Mouse (Mus musculus) cerebellum, adult 2 months (tissue): ENCODE measurements around the gene 1700001C02Rik. TPM values are rescaled to one million over a fixed set of nuclear protein-coding genes. Genes with fewer than 3 reads are reported as not detected.

ENCODE experiments used
- DNase-seq, 2 experiments: peaks; one replicate each; pipeline ENCODE4 v3.0.0; 2021
- H3K27ac ChIP-seq: fragments of 200-500 bp; 2 replicates; pipeline ENCODE4 v1.5.1; 2012; ENCODE audit warnings: low read length, control low read depth, inconsistent platforms; ENCODE audit not compliant: insufficient read depth
- H3K27me3 ChIP-seq: fragments of 200-500 bp; 2 replicates; pipeline ENCODE4 v1.6.1; 2012; ENCODE audit warnings: inconsistent platforms, mild to moderate bottlenecking, low read length, moderate library complexity; ENCODE audit not compliant: control insufficient read depth, insufficient read depth
- H3K4me1 ChIP-seq: fragments of 200-500 bp; 2 replicates; pipeline ENCODE4 v1.6.1; 2011; ENCODE audit warnings: low read length; ENCODE audit not compliant: control insufficient read depth, insufficient read depth
- H3K4me3 ChIP-seq: fragments of 200-500 bp; replicated peaks from 2 replicates; pipeline ENCODE3; 2011; ENCODE audit warnings: mild to moderate bottlenecking, low read depth, low read length, control low read depth; ENCODE audit not compliant: insufficient read depth
- CTCF ChIP-seq: fragments of 200-500 bp; IDR thresholded peaks from 2 replicates; pipeline ENCODE4 v1.5.1; 2011; ENCODE audit warnings: low read depth, mild to moderate bottlenecking, control low read depth, low read length, moderate library complexity, borderline replicate concordance; ENCODE audit not compliant: insufficient read depth
- POLR2A ChIP-seq: fragments of 200-500 bp; IDR thresholded peaks from 2 replicates; pipeline ENCODE4 v1.6.1; 2011; ENCODE audit warnings: low read length, control low read depth, borderline replicate concordance; ENCODE audit not compliant: insufficient read depth
- WGBS: fragments of 180-500 bp; shearing (Covaris S2); methylation state at CpG from one replicate; pipeline ENCODE4 v1.1.7; 2018; 5-methylcytosine and 5-hydroxymethylcytosine counted together
- polyA plus RNA-seq: library from polyadenylated mRNA; depleted of rRNA; stranded (reverse); fragments of >200 nt; gene quantifications from 2 replicates; pipeline ENCODE4 v1.2.3, GENCODE M21; 2012

The 1700001C02Rik gene
- polyA plus RNA-seq, 1 experiment = 0.52 TPM

DNA sequence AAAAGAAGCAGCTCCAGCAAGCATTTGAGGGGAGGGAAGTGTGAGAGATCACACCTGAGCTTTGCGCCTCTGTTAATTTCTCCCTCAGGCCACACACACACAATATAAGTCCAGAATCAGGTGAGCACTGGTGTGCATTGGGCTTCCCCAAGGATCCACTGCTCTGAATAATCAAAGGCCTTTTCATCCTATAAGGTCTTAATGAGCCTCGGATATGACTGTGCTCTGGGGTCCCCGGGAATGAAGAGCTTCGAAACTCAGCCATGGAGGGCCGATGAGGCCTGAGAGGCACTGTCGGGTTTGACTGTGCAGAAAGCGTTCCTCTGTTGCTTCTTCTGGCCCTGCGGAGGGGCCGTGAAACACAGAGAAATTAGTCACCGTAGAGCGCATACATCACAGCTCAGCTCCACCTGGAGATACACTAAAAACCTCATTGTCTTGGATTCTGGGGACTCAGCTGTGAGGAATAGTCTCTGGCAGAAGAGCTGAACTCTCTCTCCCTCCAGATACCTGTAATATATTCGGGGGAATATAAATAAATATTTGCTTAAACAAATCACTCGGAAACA lies 21.4 kb upstream of the 1700001C02Rik start:
- no peaks in the 10 kb centered on the region for H3K4me1 ChIP-seq
- peaks cover 1% of the 10 kb centered on the region; the same call in 1 of the 2 replicates for H3K27me3 ChIP-seq
- 74% methylated on average over 13 of the region's 13 CpGs for WGBS
- H3K27ac ChIP-seq = no peak overlapping the region
- no peak for TF ChIP-seq CTCF
- no peak for TF ChIP-seq POLR2A
- no peak for DNase-seq
- no peak overlapping the region for H3K4me3 ChIP-seq

- 0 out of 2 replicates have a peak, but pooled peaks cover 2% of the 10 kb centered on the region for H3K4me1 ChIP-seq
- H3K27ac ChIP-seq = no peak overlapping the region
- no peak for TF ChIP-seq CTCF
- TF ChIP-seq POLR2A = no peak
- WGBS = 34% methylated on average over 6 of the region's 6 CpGs
- H3K27me3 ChIP-seq = no peaks in the 10 kb centered on the region
- H3K4me3 ChIP-seq = no peak overlapping the region
- DNase-seq = no peak
Observed at GRCm38 (mm10) chr5:30456056-30456455, 9.8 kb upstream of the 1700001C02Rik start.

- TF ChIP-seq CTCF = no peak
- no peak for TF ChIP-seq POLR2A
- Histone ChIP-seq H3K27ac (no peak overlapping the region), H3K4me3 (no peak overlapping the region), H3K27me3 (no peaks in the 10 kb centered on the region), H3K4me1 (peaks cover 10% of the 10 kb centered on the region; the same call in 1 of the 2 replicates)
- DNase-seq = no peak
- WGBS = 48% methylated on average over 4 of the region's 4 CpGs
Observed at GRCm38 (mm10) chr5:30460155-30460554, 5.7 kb upstream of the 1700001C02Rik start.

- TF ChIP-seq POLR2A (no peak), CTCF (no peak)
- no peak within 1 kb of the TSS for H3K27ac ChIP-seq
Observed at GRCm38 (mm10) chr5:30461821-30462220, 4.0 kb upstream of the 1700001C02Rik start, which contains the start of gene Otof. Gene Otof (minus strand): TSS chr5:30461932.

GRCm38 (mm10) chr5:30466315-30466714 lies 468 bp downstream of the 1700001C02Rik start:
- WGBS = 12% methylated on average over 9 of the region's 9 CpGs
- H3K4me1 ChIP-seq = peaks cover 6% of the 10 kb centered on the region; the same call in 1 of the 2 replicates
- no peak for DNase-seq
- H3K4me3 ChIP-seq = peak overlapping the region; percentile 22
- no peaks in the 10 kb centered on the region for H3K27me3 ChIP-seq
- no peak for TF ChIP-seq POLR2A
- TF ChIP-seq CTCF = no peak
- no peak overlapping the region for H3K27ac ChIP-seq

More at GRCm38 (mm10) chr5:30461821-30462220, 4.0 kb upstream of the 1700001C02Rik start, which contains the start of gene Otof:
- peak; percentile 53 to 57 for DNase-seq
- peak within 1 kb of the TSS; percentile 18 for H3K4me3 ChIP-seq
- H3K27me3 ChIP-seq = no peaks in the 10 kb centered on the region
- WGBS = 1% methylated on average over 12 of the region's 12 CpGs
- peaks cover 10% of the 10 kb centered on the region; the same call in 1 of the 2 replicates for H3K4me1 ChIP-seq

DNA sequence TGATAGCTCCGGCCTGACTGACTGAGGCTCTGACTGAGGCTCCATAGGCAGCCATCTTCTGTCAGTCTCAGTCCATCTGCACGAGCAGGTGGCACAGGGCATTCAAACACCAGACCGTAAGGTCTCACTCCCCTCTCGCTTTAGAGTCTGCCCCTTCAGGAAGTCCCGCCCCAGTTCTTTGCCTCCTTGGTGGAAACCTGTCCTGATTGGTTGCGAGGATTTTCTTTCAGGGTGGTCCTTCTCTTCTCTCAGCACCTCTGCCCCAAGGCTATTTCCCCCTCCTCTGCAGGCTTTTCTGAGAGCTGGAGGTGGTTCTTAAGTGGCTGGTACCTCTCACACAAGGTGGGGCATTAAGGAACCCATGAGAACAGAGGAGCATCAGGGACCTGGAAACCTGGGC lies 4.6 kb downstream of the 1700001C02Rik start:
- Histone ChIP-seq H3K4me3 (no peak overlapping the region), H3K27ac (no peak overlapping the region), H3K27me3 (no peaks in the 10 kb centered on the region), H3K4me1 (no peaks in the 10 kb centered on the region; the same call in 1 of the 2 replicates)
- no peak for DNase-seq
- 70% methylated on average over 6 of the region's 6 CpGs for WGBS
- TF ChIP-seq POLR2A (no peak), CTCF (no peak)

- TF ChIP-seq CTCF = no peak
- no peak for TF ChIP-seq POLR2A
- Histone ChIP-seq H3K27ac (no peak overlapping the region), H3K4me3 (no peak overlapping the region), H3K4me1 (no peaks in the 10 kb centered on the region; the same call in 1 of the 2 replicates), H3K27me3 (no peaks in the 10 kb centered on the region)
- 85% methylated on average over 5 of the region's 5 CpGs for WGBS
- no peak for DNase-seq
Observed at GRCm38 (mm10) chr5:30472148-30472547, 6.3 kb downstream of the 1700001C02Rik start.

GRCm38 (mm10) chr5:30476534-30476933 lies 10.7 kb downstream of the 1700001C02Rik start:
- 36% methylated on average over 10 of the region's 10 CpGs for WGBS
- peak; percentile 31 to 37 for DNase-seq
- TF ChIP-seq POLR2A (no peak), CTCF (peak; percentile 89)

More at GRCm38 (mm10) chr5:30476534-30476933, 10.7 kb downstream of the 1700001C02Rik start:
- Histone ChIP-seq H3K27me3 (no peaks in the 10 kb centered on the region), H3K27ac (no peak overlapping the region), H3K4me3 (no peak overlapping the region), H3K4me1 (no peaks in the 10 kb centered on the region; the same call in 1 of the 2 replicates)
